Mouse (Mus musculus): ENCODE results near the gene Gm3488. TPM values are rescaled to one million over a fixed set of nuclear protein-coding genes. Genes with fewer than 3 reads are reported as not detected.
"Not testable (repeated sequence)": the region's sequence is repeated elsewhere in the genome, so short reads cannot be mapped to it uniquely, and the experiment has no call there.

Gm3488 gene
- polyA plus RNA-seq (2016; fragmentation: Nextera tagmentation; extraction: Ambion mirVana): 0.12 TPM in 1 of 2 replicates, not detected in the other

- not testable (repeated sequence) for H3K4me2 ChIP-seq; H3K9ac ChIP-seq; H3K27ac ChIP-seq; H3K4me1 ChIP-seq; H3K4me3 ChIP-seq; H3K27me3 ChIP-seq (replicated peaks); H3K36me3 ChIP-seq; ATAC-seq; H3K9me3 ChIP-seq (replicated peaks)
- WGBS (ENCODE audit: insufficient replicate concordance): no CpG with 5 or more reads among the region's 35 CpGs
Observed at GRCm38 (mm10) chr14:5501374-5501773, at the start of gene Gm3488. Gene Gm3488 (plus strand): TSS chr14:5501674.

DNA sequence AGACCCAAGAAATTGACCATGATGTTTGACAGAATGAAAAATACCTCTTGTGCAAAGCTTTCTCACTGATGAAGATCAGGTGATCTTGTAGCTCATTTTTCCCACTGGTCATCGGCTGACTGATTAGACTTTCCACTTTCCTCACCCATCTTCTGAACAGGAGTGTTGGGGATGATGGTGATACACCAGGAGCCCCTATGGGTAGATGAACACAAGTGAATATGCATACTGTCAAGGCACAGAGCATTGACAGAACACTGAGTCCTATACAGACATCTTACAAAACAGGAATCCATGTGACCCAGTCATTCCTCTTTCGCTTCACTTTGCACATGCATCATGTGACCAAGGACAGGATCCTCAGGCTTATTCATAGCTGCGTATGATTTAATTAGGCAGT is 46.1 kb upstream of the Gm3488 start, which contains the start of gene Gm3194:
Gene Gm3194, minus strand, starts transcription at position 101 of the 400 bp plus-strand sequence.
- not testable (repeated sequence) for H3K9ac ChIP-seq; H3K4me2 ChIP-seq; H3K36me3 ChIP-seq; H3K4me1 ChIP-seq; H3K27ac ChIP-seq; H3K9me3 ChIP-seq (replicated peaks); H3K27me3 ChIP-seq (replicated peaks); ATAC-seq; H3K4me3 ChIP-seq
- WGBS (ENCODE audit: insufficient replicate concordance): no CpG with 5 or more reads among the region's 3 CpGs

GRCm38 (mm10) chr14:5460469-5460868 is 41.0 kb upstream of the Gm3488 start:
- H3K4me2 ChIP-seq; H3K27ac ChIP-seq; H3K9ac ChIP-seq; H3K4me1 ChIP-seq; H3K4me3 ChIP-seq; ATAC-seq; H3K9me3 ChIP-seq (replicated peaks); H3K27me3 ChIP-seq (replicated peaks); H3K36me3 ChIP-seq: not testable (repeated sequence)
- no CpG with 5 or more reads among the region's 19 CpGs for WGBS (ENCODE audit: insufficient replicate concordance)

GRCm38 (mm10) chr14:5477730-5478129 is 23.7 kb upstream of the Gm3488 start, which contains the start of gene Gm8246:
Gene Gm8246 (minus strand): TSS chr14:5477830.
- H3K27ac ChIP-seq; H3K4me3 ChIP-seq; H3K4me1 ChIP-seq; H3K4me2 ChIP-seq; H3K9ac ChIP-seq; H3K36me3 ChIP-seq; H3K27me3 ChIP-seq (replicated peaks); H3K9me3 ChIP-seq (replicated peaks); ATAC-seq: not testable (repeated sequence)
- no CpG with 5 or more reads among the region's 3 CpGs for WGBS (ENCODE audit: insufficient replicate concordance)

GRCm38 (mm10) chr14:5483907-5484306 is 17.6 kb upstream of the Gm3488 start, which contains the start of gene Gm3187:
Gene Gm3187 (plus strand): TSS chr14:5484207.
- H3K4me2 ChIP-seq; ATAC-seq; H3K27me3 ChIP-seq (replicated peaks); H3K27ac ChIP-seq; H3K4me1 ChIP-seq; H3K9me3 ChIP-seq (replicated peaks); H3K4me3 ChIP-seq; H3K9ac ChIP-seq; H3K36me3 ChIP-seq: not testable (repeated sequence)
- WGBS (ENCODE audit: insufficient replicate concordance): 48% methylated on average over 4 of the region's 5 CpGs

DNA sequence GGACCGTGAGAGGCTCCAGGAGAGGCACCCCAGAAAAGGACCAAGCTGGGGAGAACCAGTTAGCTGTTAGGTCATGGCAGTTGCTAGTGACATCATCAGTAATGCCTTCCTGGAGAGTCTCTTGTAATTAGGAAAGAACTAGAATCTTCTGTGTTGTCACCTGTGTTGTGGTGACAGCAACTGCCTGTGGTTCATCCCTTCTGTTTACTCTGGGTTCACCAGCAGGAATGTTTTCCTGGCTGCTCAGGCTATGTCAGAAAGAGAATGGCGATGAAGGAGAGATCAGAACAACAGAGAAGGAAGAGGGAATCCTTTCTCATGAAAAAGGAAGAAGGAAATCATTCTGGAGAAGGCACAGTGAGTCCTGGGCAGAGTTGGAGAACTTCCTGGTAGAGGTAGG is 36.7 kb downstream of the Gm3488 start, which contains the start of gene Gm3532:
Gene Gm3532, plus strand, starts transcription at position 301 of the 400 bp plus-strand sequence.
- ATAC-seq, H3K36me3 ChIP-seq: not testable (repeated sequence)
- WGBS (ENCODE audit: insufficient replicate concordance): no CpG with 5 or more reads among the region's 2 CpGs

More for the DNA sequence above, 36.7 kb downstream of the Gm3488 start, which contains the start of gene Gm3532:
- H3K9ac ChIP-seq; H3K4me3 ChIP-seq; H3K27me3 ChIP-seq (replicated peaks); H3K9me3 ChIP-seq (replicated peaks); H3K4me1 ChIP-seq; H3K4me2 ChIP-seq; H3K27ac ChIP-seq: not testable (repeated sequence)

Other genes with a start within 250 kb of the Gm3488 start
- gene Gm3526, start 241.1 kb upstream of the Gm3488 start, polyA plus RNA-seq (2016; fragmentation: Nextera tagmentation; extraction: Ambion mirVana): not detected in 2 replicates
- gene Gm3542, start 166.7 kb upstream of the Gm3488 start, polyA plus RNA-seq (2016; fragmentation: Nextera tagmentation; extraction: Ambion mirVana): not detected in 2 replicates
- gene Gm3500, start 112.6 kb upstream of the Gm3488 start, polyA plus RNA-seq (2016; fragmentation: Nextera tagmentation; extraction: Ambion mirVana): 0.07 TPM in 1 of 2 replicates, not detected in the other
- gene Gm3194, start 46.2 kb upstream of the Gm3488 start, polyA plus RNA-seq (2016; fragmentation: Nextera tagmentation; extraction: Ambion mirVana): not detected in 2 replicates
- not detected in 2 replicates for gene Gm8246, start 23.8 kb upstream of the Gm3488 start, polyA plus RNA-seq (2016; fragmentation: Nextera tagmentation; extraction: Ambion mirVana)
- gene Gm3187, start 17.5 kb upstream of the Gm3488 start, polyA plus RNA-seq (2016; fragmentation: Nextera tagmentation; extraction: Ambion mirVana): not detected in 2 replicates
- not detected in 2 replicates for gene Gm3532, start 36.8 kb downstream of the Gm3488 start, polyA plus RNA-seq (2016; fragmentation: Nextera tagmentation; extraction: Ambion mirVana)
- gene Gm8265, start 131.4 kb downstream of the Gm3488 start, polyA plus RNA-seq (2016; fragmentation: Nextera tagmentation; extraction: Ambion mirVana): not detected in 2 replicates
- gene Gm9603, start 185.8 kb downstream of the Gm3488 start, polyA plus RNA-seq (2016; fragmentation: Nextera tagmentation; extraction: Ambion mirVana): not detected in 2 replicates
- gene Gm3373, start 239.9 kb downstream of the Gm3488 start, polyA plus RNA-seq (2016; fragmentation: Nextera tagmentation; extraction: Ambion mirVana): not detected in 2 replicates